Mouse (Mus musculus): ENCODE data around the gene Ccdc96. TPM values are rescaled to one million over a fixed set of nuclear protein-coding genes. Genes with fewer than 3 reads are reported as not detected.

Ccdc96 gene
- polyA plus RNA-seq, 1 experiment = 0.82 TPM

DNA sequence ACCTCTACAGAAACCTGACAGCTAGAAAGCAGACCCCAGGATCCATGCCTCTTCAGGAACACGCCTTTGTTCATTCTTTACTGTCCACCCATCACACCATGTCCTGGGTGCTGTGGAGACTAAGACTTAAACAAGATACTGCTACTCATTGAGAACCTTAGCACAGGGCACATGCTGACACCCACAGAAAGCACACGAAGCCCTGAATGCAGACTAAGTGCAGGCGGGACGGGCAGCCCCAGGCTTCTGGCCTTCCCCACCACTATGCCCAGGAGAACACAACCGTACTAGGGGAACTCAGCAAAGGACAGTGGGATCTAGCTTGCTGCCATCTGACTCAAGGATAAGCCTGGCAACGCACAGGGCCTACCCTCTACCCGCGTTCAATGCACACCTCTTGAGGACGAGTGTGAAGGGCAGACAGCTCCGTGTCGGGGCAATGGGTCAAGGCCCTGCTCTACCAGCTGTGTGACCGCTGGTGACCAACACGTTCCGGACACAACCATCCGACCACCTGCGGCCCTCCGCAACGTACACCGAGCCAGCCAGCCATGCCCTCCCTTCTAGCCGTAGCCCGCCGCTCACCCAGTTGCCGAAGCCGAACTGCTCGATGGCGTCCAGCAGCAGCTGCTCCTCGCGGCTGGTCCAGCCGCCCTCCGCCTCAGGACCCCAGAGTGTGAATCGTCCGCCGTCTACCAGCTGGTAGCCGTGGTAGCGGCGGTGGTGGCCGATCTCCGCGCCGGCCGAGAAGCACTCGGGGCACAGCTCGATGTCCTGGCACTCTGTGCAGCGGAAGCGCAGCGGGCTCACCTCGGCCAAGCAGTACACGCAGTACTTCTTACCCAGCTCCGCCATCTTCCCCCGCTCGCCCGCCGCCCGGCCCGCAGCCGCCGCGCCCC, 936 bp upstream of the Ccdc96 start:
- peak overlapping the region; percentile 90 for H3K4me3 ChIP-seq (replicated peaks; ENCODE audit: extremely low read depth, low read depth, low read length)
- peaks cover 41% of the 10 kb centered on the region for H3K4me1 ChIP-seq (ENCODE audit: control insufficient read depth, insufficient read depth, low read length)
- 2% methylated on average over 58 of the region's 58 CpGs for WGBS
- peak; percentile 65 for DNase-seq
- TF ChIP-seq POLR2A (IDR thresholded peaks at IDR 0.05; ENCODE audit: borderline replicate concordance, extremely low read depth, low read depth, low read length) (no peak), CTCF (IDR thresholded peaks at IDR 0.05; ENCODE audit: insufficient read depth, low read length) (no peak)

DNA sequence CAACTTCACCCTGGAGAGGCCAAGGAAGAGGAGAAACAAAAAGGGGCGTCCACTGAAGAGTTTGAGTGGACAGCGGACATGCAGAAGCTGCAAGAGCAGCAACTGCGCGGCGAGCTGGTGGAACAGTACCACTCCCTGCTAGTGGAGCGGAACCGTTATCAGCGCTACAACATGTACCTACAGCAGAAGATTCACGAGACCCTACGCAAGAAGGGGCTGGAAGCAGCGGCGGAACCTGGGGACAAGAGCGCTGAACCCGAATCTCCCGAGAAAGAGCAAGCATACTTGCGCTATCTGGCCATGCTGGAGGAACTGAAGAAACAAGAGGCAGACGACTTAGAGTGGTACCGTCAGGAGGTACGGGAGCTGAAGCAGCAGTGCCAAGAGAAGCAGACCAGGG, 918 bp downstream of the Ccdc96 start:
- Histone ChIP-seq H3K4me3 (replicated peaks; ENCODE audit: extremely low read depth, low read depth, low read length) (no peak overlapping the region), H3K4me1 (ENCODE audit: control insufficient read depth, insufficient read depth, low read length) (peaks cover 25% of the 10 kb centered on the region)
- DNase-seq = no peak
- 40% methylated on average over 19 of the region's 19 CpGs for WGBS
- TF ChIP-seq POLR2A (IDR thresholded peaks at IDR 0.05; ENCODE audit: borderline replicate concordance, extremely low read depth, low read depth, low read length) (no peak), CTCF (IDR thresholded peaks at IDR 0.05; ENCODE audit: insufficient read depth, low read length) (no peak)

DNA sequence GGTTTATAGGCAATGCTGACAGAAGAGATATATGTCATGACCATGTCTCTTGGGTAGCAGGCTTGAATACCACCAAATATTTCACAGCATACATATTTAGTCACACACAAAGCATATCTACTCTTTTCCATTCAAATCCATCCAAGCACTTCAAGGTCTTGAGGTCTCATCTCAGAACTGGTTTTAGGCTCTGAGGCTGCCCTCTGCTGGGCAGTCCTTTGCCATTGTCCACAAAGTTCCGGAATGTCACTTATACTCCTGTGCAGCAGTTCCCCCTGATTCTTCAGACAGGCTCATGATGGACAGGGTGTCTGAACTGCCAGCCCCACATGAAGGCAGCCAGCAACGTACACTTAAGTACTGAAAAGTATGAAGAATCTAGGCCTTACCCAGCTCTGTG, 4.8 kb downstream of the Ccdc96 start:
- Histone ChIP-seq H3K4me3 (replicated peaks; ENCODE audit: extremely low read depth, low read depth, low read length) (no peak overlapping the region), H3K4me1 (ENCODE audit: control insufficient read depth, insufficient read depth, low read length) (peaks cover 4% of the 10 kb centered on the region; the same call in 1 of the 2 replicates)
- peak; percentile 38 for DNase-seq
- TF ChIP-seq CTCF (IDR thresholded peaks at IDR 0.05; ENCODE audit: insufficient read depth, low read length) = peak; percentile 75
- no peak for TF ChIP-seq POLR2A (IDR thresholded peaks at IDR 0.05; ENCODE audit: borderline replicate concordance, extremely low read depth, low read depth, low read length)
- 39% methylated on average over 2 of the region's 2 CpGs for WGBS

DNA sequence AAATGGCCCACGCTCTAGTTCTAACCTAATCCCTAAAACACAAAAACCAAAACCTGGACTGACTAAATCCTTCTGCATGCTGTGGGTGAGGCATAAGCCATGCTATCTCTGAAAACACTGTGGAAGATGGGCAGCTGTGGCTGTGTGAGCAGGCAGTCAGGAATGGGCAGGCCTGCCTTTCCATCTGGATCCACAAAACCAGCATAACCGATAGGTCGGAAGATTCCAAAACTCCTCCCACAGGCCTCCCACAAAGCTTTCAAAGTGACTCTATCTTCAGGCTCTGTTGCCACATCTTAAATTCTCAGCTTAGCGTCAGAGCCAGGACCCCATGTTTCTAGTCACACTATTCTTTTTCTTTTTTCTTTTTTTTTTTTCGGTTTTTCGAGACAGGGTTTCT, 9.5 kb downstream of the Ccdc96 start:
- Histone ChIP-seq H3K4me3 (replicated peaks; ENCODE audit: extremely low read depth, low read depth, low read length) (no peak overlapping the region), H3K4me1 (ENCODE audit: control insufficient read depth, insufficient read depth, low read length) (no peaks in the 10 kb centered on the region)
- no peak for DNase-seq
- WGBS = 81% methylated on average over 6 of the region's 6 CpGs
- TF ChIP-seq CTCF (IDR thresholded peaks at IDR 0.05; ENCODE audit: insufficient read depth, low read length) (no peak), POLR2A (IDR thresholded peaks at IDR 0.05; ENCODE audit: borderline replicate concordance, extremely low read depth, low read depth, low read length) (no peak)

DNA sequence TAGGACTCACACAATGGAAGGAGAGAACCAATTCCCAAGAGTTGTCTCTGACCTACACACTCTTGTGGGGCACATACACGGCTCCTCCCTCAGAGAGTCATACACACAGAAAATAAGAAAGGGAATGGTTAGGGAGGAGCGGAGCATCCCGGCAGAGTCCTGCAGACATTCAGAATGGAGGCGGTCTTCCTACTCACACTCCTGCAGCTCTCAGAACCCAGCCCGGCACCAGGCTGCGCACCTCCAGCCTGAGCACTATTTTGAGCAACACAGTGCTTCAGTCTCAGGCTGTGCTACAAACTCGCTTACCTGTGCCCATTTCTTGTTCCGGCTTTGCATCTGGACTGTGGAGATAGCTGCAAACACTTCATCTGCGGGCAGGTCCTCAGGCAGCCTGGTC, 10.3 kb downstream of the Ccdc96 start:
- WGBS = 97% methylated on average over 9 of the region's 9 CpGs
- DNase-seq = no peak
- no peak overlapping the region for H3K4me3 ChIP-seq (replicated peaks; ENCODE audit: extremely low read depth, low read depth, low read length)

DNA sequence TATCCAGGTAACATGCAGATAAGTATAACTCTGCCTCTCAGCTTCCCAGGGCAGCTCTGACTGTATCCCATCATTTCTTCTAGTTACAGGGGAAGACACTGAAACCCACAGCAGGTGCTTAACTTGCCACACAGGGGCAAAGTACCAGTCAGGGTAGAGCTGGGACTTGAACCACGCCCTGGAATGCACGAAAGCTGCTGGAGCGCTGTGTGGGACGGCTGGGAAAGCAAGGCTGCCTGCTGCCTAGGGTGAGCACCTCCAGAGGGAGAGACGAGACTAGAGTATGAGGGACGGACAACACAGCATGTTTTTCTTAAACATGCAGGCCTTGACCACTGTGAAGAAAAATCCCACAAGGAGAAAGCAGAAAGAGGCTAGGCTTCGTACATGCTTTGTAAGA, 20.8 kb downstream of the Ccdc96 start:
- Histone ChIP-seq H3K4me3 (replicated peaks; ENCODE audit: extremely low read depth, low read depth, low read length) (no peak overlapping the region), H3K4me1 (ENCODE audit: control insufficient read depth, insufficient read depth, low read length) (no peaks in the 10 kb centered on the region)
- no peak for TF ChIP-seq POLR2A (IDR thresholded peaks at IDR 0.05; ENCODE audit: borderline replicate concordance, extremely low read depth, low read depth, low read length)
- TF ChIP-seq CTCF (IDR thresholded peaks at IDR 0.05; ENCODE audit: insufficient read depth, low read length) = no peak
- no peak for DNase-seq
- 89% methylated on average over 7 of the region's 7 CpGs for WGBS

More for the DNA sequence above, 10.3 kb downstream of the Ccdc96 start:
- TF ChIP-seq POLR2A (IDR thresholded peaks at IDR 0.05; ENCODE audit: borderline replicate concordance, extremely low read depth, low read depth, low read length) (no peak), CTCF (IDR thresholded peaks at IDR 0.05; ENCODE audit: insufficient read depth, low read length) (no peak)
- H3K4me1 ChIP-seq (ENCODE audit: control insufficient read depth, insufficient read depth, low read length) = no peaks in the 10 kb centered on the region

DNA sequence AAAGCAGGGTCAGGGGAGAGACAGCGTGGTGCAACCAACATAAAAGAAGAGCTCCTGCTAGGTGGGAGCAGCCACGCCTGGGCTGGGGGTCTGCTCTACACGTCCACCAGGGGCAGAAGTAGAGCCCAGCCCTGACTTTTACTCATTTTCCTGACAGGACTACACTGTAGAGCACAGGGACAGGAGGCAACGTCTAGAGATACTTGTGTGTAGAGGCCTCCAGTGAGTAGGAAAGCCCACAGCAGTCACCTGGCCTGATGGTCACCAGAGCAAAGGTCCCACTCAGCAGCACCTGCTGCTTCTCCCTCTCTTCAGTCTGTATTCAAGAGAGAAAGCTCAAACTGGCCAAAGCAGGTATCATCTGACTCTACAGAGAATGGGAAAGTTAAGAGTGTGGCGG, 21.3 kb downstream of the Ccdc96 start:
- TF ChIP-seq CTCF (IDR thresholded peaks at IDR 0.05; ENCODE audit: insufficient read depth, low read length) (no peak), POLR2A (IDR thresholded peaks at IDR 0.05; ENCODE audit: borderline replicate concordance, extremely low read depth, low read depth, low read length) (no peak)
- no peak for DNase-seq
- WGBS = 79% methylated on average over 5 of the region's 5 CpGs
- H3K4me3 ChIP-seq (replicated peaks; ENCODE audit: extremely low read depth, low read depth, low read length) = no peak overlapping the region
- no peaks in the 10 kb centered on the region for H3K4me1 ChIP-seq (ENCODE audit: control insufficient read depth, insufficient read depth, low read length)

DNA sequence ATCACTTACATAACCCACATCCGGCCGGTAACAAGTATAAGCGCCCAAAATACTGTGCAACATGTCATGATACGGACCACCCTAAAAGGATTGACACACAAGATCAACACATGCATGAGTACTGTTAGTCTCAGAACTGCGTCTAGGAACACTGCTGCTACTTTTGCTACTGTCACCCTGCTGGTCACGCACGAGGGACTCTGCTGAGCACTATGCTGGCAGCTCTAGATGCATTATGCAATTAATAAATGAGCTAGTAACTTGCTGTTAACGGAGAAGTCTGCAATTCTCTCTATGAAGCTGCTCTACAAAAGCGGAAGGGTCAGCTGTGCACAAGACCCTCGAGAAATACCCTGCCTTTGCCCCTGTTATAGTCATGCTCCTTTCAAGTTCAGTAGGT, 24.0 kb downstream of the Ccdc96 start:
- TF ChIP-seq POLR2A (IDR thresholded peaks at IDR 0.05; ENCODE audit: borderline replicate concordance, extremely low read depth, low read depth, low read length) = no peak
- TF ChIP-seq CTCF (IDR thresholded peaks at IDR 0.05; ENCODE audit: insufficient read depth, low read length) = no peak
- H3K4me3 ChIP-seq (replicated peaks; ENCODE audit: extremely low read depth, low read depth, low read length) = no peak overlapping the region
- no peaks in the 10 kb centered on the region for H3K4me1 ChIP-seq (ENCODE audit: control insufficient read depth, insufficient read depth, low read length)
- WGBS = 91% methylated on average over 10 of the region's 10 CpGs
- DNase-seq = no peak

DNA sequence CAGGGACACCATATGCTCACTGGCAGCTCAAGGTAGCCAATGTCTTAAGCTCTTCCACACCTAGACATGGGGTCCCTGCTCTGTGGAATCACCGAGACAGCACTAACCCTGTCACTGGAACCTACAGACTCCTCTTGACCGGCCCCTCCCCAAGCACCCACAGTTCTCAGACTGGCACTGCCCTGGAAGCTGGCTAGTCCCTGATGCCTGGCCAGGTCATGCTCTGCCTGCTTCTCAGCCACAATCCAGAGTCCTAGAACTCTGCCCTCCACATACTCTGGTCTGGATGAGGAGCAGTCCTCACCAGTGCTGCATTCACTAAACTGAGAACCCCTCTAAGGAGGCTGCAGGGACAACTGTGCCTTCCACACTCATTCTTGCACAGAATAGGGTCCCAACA, 26.6 kb downstream of the Ccdc96 start:
- TF ChIP-seq POLR2A (IDR thresholded peaks at IDR 0.05; ENCODE audit: borderline replicate concordance, extremely low read depth, low read depth, low read length) = no peak
- TF ChIP-seq CTCF (IDR thresholded peaks at IDR 0.05; ENCODE audit: insufficient read depth, low read length) = no peak
- no peak for DNase-seq
- whole genome bisulfite sequencing = 98% methylated on average over 2 of the region's 2 CpGs
- H3K4me3 ChIP-seq (replicated peaks; ENCODE audit: extremely low read depth, low read depth, low read length) = no peak overlapping the region
- no peaks in the 10 kb centered on the region for H3K4me1 ChIP-seq (ENCODE audit: control insufficient read depth, insufficient read depth, low read length)

DNA sequence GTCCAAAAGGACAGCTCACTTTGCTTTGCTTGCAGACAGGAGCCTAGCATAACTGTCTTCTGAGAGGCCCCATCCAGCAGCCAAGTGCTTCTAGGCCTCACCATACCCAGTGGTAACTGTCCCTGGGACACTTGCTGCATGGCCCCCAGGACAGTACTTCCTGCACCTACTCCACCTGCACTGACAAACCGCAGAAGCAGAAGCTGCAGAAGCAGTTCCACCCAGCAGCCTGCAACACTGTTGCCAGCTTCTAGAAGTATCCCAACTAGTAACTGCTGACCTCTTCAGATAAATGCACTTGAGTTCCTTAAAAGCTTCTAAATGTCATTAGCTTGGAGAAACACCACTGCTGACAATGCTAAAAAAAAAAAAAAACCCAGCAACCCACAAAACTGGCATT, 30.7 kb downstream of the Ccdc96 start:
- no peak for TF ChIP-seq CTCF (IDR thresholded peaks at IDR 0.05; ENCODE audit: insufficient read depth, low read length)
- TF ChIP-seq POLR2A (IDR thresholded peaks at IDR 0.05; ENCODE audit: borderline replicate concordance, extremely low read depth, low read depth, low read length) = no peak
- no peak overlapping the region for H3K4me3 ChIP-seq (replicated peaks; ENCODE audit: extremely low read depth, low read depth, low read length)
- WGBS = 88% methylated on average over 1 of the region's 1 CpGs
- DNase-seq = no peak
- no peaks in the 10 kb centered on the region for H3K4me1 ChIP-seq (ENCODE audit: control insufficient read depth, insufficient read depth, low read length)

Measured in lung, adult 2 months (tissue).